ENCODE assay signal across 25 mouse cellular contexts in genomic region chr2:77011981-77012380, GRCm38 (mm10). TPM values are rescaled to one million over a fixed set of nuclear protein-coding genes. Genes with fewer than 3 reads are reported as not detected.
DNase-seq lines count a peak whose midpoint lies in the region; ATAC-seq lines count a peak whose summit lies in the region.
"Had no signal": no experiment of that assay in that cellular context is flagged by ENCODE, and none has a peak within 500 bp of the region (broad histone marks: within the 10 kb centered on the region; RNA-seq: fewer than 3 reads in every experiment).

No protein-coding gene starts in this region.

- peak; percentile 38 to 47 for DNase-seq in heart, adult 18-20 months
- peak; percentile 57 for DNase-seq in R1 (ENCODE audit: low read depth, low spot score)
- DNase-seq in heart, postnatal 4 days, result peak; percentile 32
- no peak for DNase-seq in adipocyte (ENCODE audit: low spot score)
- DNase-seq in thymus, postnatal 25 days, result no peak
- DNase-seq: adrenal gland, postnatal 14 days; cerebellum, adult 2 months; cerebellum, postnatal 14 days; forebrain, postnatal 0 days; gastrocnemius, postnatal 10 days; kidney, postnatal 14 days; layer of hippocampus, adult 9-11 months; liver, embryonic 13.5 days; lung, adult 18-20 months; lung, postnatal 10 days; midbrain, embryonic 14.5 days; thymus, adult 2 months; thymus, postnatal 4 days had no signal

- H3K9ac ChIP-seq in heart, embryonic 11.5 days (ENCODE audit: low read depth, low read length), result no peak overlapping the region
- 0 out of 2 replicates have a peak overlapping the region, but pooled peaks have one; percentile 48 for H3K9ac ChIP-seq in heart, embryonic 14.5 days (ENCODE audit: low read length)
- H3K9ac ChIP-seq: forebrain, postnatal 0 days; hindbrain, embryonic 13.5 days; limb, embryonic 15.5 days; liver, embryonic 13.5 days had no signal

- no peak overlapping the region for H3K4me3 ChIP-seq in heart, embryonic 11.5 days (ENCODE audit: low read depth, low read length)
- no peak overlapping the region for H3K4me3 ChIP-seq in heart, embryonic 14.5 days (ENCODE audit: control insufficient read depth in 1 of 2, insufficient read depth in 1 of 2, low read depth in 1 of 2, low read length in 2 of 2)
- H3K4me3 ChIP-seq: erythroblast, embryonic 14.5 days; hindbrain, embryonic 13.5 days; limb, embryonic 10.5 days; limb, embryonic 15.5 days; liver, embryonic 13.5 days had no signal

- no peak for ATAC-seq in heart, embryonic 11.5 days (replicated peaks; ENCODE audit: insufficient number of reproducible peaks, low FRiP score, low TSS enrichment)
- peak; percentile 66; the same call in 1 of the 2 replicates for ATAC-seq in heart, embryonic 14.5 days (ENCODE audit: insufficient number of reproducible peaks, insufficient read depth, low FRiP score, low read depth)
- ATAC-seq: forebrain, postnatal 0 days; intestine, postnatal 0 days had no signal

- no peak overlapping the region for H3K4me2 ChIP-seq in heart, embryonic 11.5 days
- H3K4me2 ChIP-seq in heart, embryonic 14.5 days (ENCODE audit: low read length), result no peak overlapping the region
- H3K4me2 ChIP-seq: hindbrain, embryonic 13.5 days; limb, embryonic 15.5 days; liver, embryonic 13.5 days had no signal

- H3K9me3 ChIP-seq in heart, embryonic 11.5 days (replicated peaks; ENCODE audit: control insufficient read depth, low read length), result no peaks in the 10 kb centered on the region
- H3K9me3 ChIP-seq in heart, embryonic 14.5 days (ENCODE audit: control insufficient read depth, low read length), result no peaks in the 10 kb centered on the region
- H3K9me3 ChIP-seq: hindbrain, embryonic 13.5 days; limb, embryonic 10.5 days; limb, embryonic 15.5 days; liver, embryonic 13.5 days had no signal

- no peaks in the 10 kb centered on the region for H3K27me3 ChIP-seq in heart, embryonic 11.5 days (ENCODE audit: control insufficient read depth, insufficient read depth, low read length)
- no peaks in the 10 kb centered on the region for H3K27me3 ChIP-seq in heart, embryonic 14.5 days (ENCODE audit: control insufficient read depth, insufficient read depth, low read length)
- H3K27me3 ChIP-seq: hindbrain, embryonic 13.5 days; limb, embryonic 15.5 days; liver, embryonic 13.5 days had no signal

- H3K27ac ChIP-seq in heart, embryonic 11.5 days (ENCODE audit: low read depth, low read length), result no peak overlapping the region
- peak overlapping the region in 1 of 2 experiments; percentile 6; a peak in 1 of 4 replicates for H3K27ac ChIP-seq in heart, embryonic 14.5 days (replicated peaks in 1 of 2; ENCODE audit: control insufficient read depth in 1 of 2, insufficient read depth in 1 of 2, low read depth in 2 of 2, low read length in 2 of 2)
- H3K27ac ChIP-seq: hindbrain, embryonic 13.5 days; limb, embryonic 10.5 days; limb, embryonic 15.5 days; liver, embryonic 13.5 days had no signal

- H3K36me3 ChIP-seq in heart, embryonic 11.5 days (ENCODE audit: control insufficient read depth, insufficient read depth, low read length), result peaks cover 12% of the 10 kb centered on the region; the same call in 1 of the 2 replicates
- peaks cover 54% of the 10 kb centered on the region for H3K36me3 ChIP-seq in heart, embryonic 14.5 days (ENCODE audit: control insufficient read depth, insufficient read depth, low read length)
- H3K36me3 ChIP-seq: hindbrain, embryonic 13.5 days; limb, embryonic 10.5 days; limb, embryonic 15.5 days; liver, embryonic 13.5 days had no signal

- 67% methylated on average over 5 of the region's 5 CpGs for WGBS in heart, embryonic 11.5 days (ENCODE audit: insufficient replicate concordance)
- WGBS in heart, embryonic 14.5 days, result 51% methylated on average over 5 of the region's 5 CpGs

- H3K4me1 ChIP-seq in heart, embryonic 11.5 days (ENCODE audit: control insufficient read depth, insufficient read depth, low read length), result no peaks in the 10 kb centered on the region
- H3K4me1 ChIP-seq in heart, embryonic 14.5 days (ENCODE audit: control insufficient read depth in 2 of 2, insufficient read depth in 2 of 2, low read length in 2 of 2), result peaks cover 5 to 12% of the 10 kb centered on the region in 2 experiments; a peak in 2 of 4 replicates
- H3K4me1 ChIP-seq: hindbrain, embryonic 13.5 days; limb, embryonic 10.5 days; limb, embryonic 15.5 days; liver, embryonic 13.5 days had no signal

RNA-seq across cellular contexts. Expression of gene Ttn, which starts 29.6 kb away (rescaled TPM):
- total RNA-seq in heart, adult 18-20 months (2021), result 1,000 to 10,000 TPM; 2,666 to 2,843 TPM
- polyA plus RNA-seq in heart, embryonic 11.5 days (2014; fragmentation: Nextera tagmentation; extraction: Ambion mirVana), result 378 and 608 TPM in 2 replicates
- 706 and 736 TPM in 2 replicates for polyA plus RNA-seq in heart, embryonic 14.5 days (2014; fragmentation: Nextera tagmentation; extraction: Ambion mirVana)
- total RNA-seq in heart, postnatal 4 days (2021), result 1,000 to 10,000 TPM; 2,325 to 2,346 TPM

Comparison
In these comparisons a context has a peak if more than half of its experiments do, and no peak if none do; other contexts are left out.
1. DNase-seq: peak in heart, adult 18-20 months (2 of 2), R1 (single experiment) and heart, postnatal 4 days (single experiment); none in adipocyte (single experiment) and thymus, postnatal 25 days (single experiment).